Mouse (Mus musculus) bone marrow, adult 2 months (tissue): ENCODE results near the gene Klhl10.

ENCODE experiments used
- CTCF ChIP-seq: fragments of 200-500 bp; IDR thresholded peaks from 2 replicates; pipeline ENCODE4 v1.5.1; 2011; ENCODE audit warnings: low read length, control low read depth; ENCODE audit not compliant: control insufficient read depth, insufficient read depth
- POLR2A ChIP-seq: fragments of 200-500 bp; IDR thresholded peaks from 2 replicates; pipeline ENCODE4 v1.6.1; 2011; ENCODE audit warnings: low read depth, mild to moderate bottlenecking, control low read depth, low read length, borderline replicate concordance; ENCODE audit not compliant: control insufficient read depth

DNA sequence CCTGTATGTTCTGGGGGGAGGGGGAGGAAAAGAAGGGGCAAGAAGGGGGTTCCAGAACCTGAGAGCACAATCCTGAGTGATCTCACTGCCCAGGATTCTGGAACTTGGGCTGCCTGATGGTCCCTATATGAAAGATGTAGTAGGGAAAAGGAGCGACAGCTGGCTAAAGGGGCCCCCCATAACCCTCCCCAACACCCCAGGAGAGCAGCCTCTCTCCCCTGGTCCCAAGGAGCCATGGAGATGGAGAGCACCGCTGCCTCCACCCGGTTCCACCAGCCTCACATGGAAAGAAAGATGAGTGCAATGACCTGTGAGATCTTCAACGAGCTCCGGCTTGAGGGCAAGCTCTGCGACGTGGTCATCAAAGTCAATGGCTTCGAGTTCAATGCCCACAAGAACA is at the start of gene Klhl10, which contains the start of gene Nt5c3b:
- TF ChIP-seq CTCF, result no peak
- no peak for TF ChIP-seq POLR2A
